Mouse (Mus musculus): Measurements from ENCODE around the gene Inha. TPM values are rescaled to one million over a fixed set of nuclear protein-coding genes. Genes with fewer than 3 reads are reported as not detected.

The Inha gene
- polyA plus RNA-seq (2015; fragmentation: Nextera tagmentation; extraction: Ambion mirVana), result 7.8 and 10.7 TPM in 2 replicates

GRCm38 (mm10) chr1:75507006-75507405 is at the start of gene Inha:
TSS of gene Inha (plus strand) at chr1:75507077.
- Histone ChIP-seq H3K27ac (ENCODE audit: low read length) (peak within 1 kb of the TSS; percentile 98), H3K4me1 (ENCODE audit: insufficient read depth, low read length) (peaks cover 58% of the 10 kb centered on the region), H3K9me3 (ENCODE audit: low read length) (no peaks in the 10 kb centered on the region), H3K4me3 (ENCODE audit: low read length) (peak within 1 kb of the TSS; percentile 67), H3K9ac (replicated peaks; ENCODE audit: low read length) (peak within 1 kb of the TSS; percentile 86), H3K4me2 (replicated peaks; ENCODE audit: low read depth, low read length) (peak within 1 kb of the TSS; percentile 96), H3K27me3 (ENCODE audit: insufficient read depth, low read length) (no peaks in the 10 kb centered on the region), H3K36me3 (ENCODE audit: insufficient read depth, low read length) (peaks cover 13% of the 10 kb centered on the region)
- ATAC-seq (ENCODE audit: low FRiP score, low TSS enrichment), result no peak
- 41% methylated on average over 10 of the region's 10 CpGs for WGBS

GRCm38 (mm10) chr1:75457710-75458024 is 49.2 kb upstream of the Inha start:
- Histone ChIP-seq H3K4me1 (ENCODE audit: insufficient read depth, low read length) (peaks cover 55% of the 10 kb centered on the region), H3K36me3 (ENCODE audit: insufficient read depth, low read length) (no peaks in the 10 kb centered on the region), H3K4me2 (replicated peaks; ENCODE audit: low read depth, low read length) (peak overlapping the region; percentile 60), H3K27ac (ENCODE audit: low read length) (peak overlapping the region; percentile 96), H3K9me3 (ENCODE audit: low read length) (no peaks in the 10 kb centered on the region), H3K9ac (replicated peaks; ENCODE audit: low read length) (peak overlapping the region; percentile 70), H3K4me3 (ENCODE audit: low read length) (peak overlapping the region; percentile 44; the same call in 1 of the 2 replicates), H3K27me3 (ENCODE audit: insufficient read depth, low read length) (0 out of 2 replicates have a peak, but pooled peaks cover 6% of the 10 kb centered on the region)
- WGBS, result 2% methylated on average over 8 of the region's 10 CpGs
- peak; percentile 35 for ATAC-seq (ENCODE audit: low FRiP score, low TSS enrichment)

GRCm38 (mm10) chr1:75458025-75458788 is 48.7 kb upstream of the Inha start:
- Histone ChIP-seq H3K27me3 (ENCODE audit: insufficient read depth, low read length) (0 out of 2 replicates have a peak, but pooled peaks cover 5% of the 10 kb centered on the region), H3K36me3 (ENCODE audit: insufficient read depth, low read length) (no peaks in the 10 kb centered on the region), H3K27ac (ENCODE audit: low read length) (peak overlapping the region; percentile 96), H3K4me1 (ENCODE audit: insufficient read depth, low read length) (peaks cover 57% of the 10 kb centered on the region), H3K9ac (replicated peaks; ENCODE audit: low read length) (peak overlapping the region; percentile 70), H3K9me3 (ENCODE audit: low read length) (no peaks in the 10 kb centered on the region), H3K4me3 (ENCODE audit: low read length) (peak overlapping the region; percentile 44), H3K4me2 (replicated peaks; ENCODE audit: low read depth, low read length) (peak overlapping the region; percentile 60)
- peak; percentile 86 for ATAC-seq (ENCODE audit: low FRiP score, low TSS enrichment)
- WGBS, result under 1% methylated on average over 42 of the region's 42 CpGs

- H3K27me3 ChIP-seq (ENCODE audit: insufficient read depth, low read length), result 0 out of 2 replicates have a peak, but pooled peaks cover 5% of the 10 kb centered on the region
- peaks cover 49% of the 10 kb centered on the region for H3K4me1 ChIP-seq (ENCODE audit: insufficient read depth, low read length)
- 7% methylated on average over 23 of the region's 23 CpGs for WGBS
- ATAC-seq (ENCODE audit: low FRiP score, low TSS enrichment), result peak; percentile 24; the same call in 1 of the 2 replicates
- H3K36me3 ChIP-seq (ENCODE audit: insufficient read depth, low read length), result no peaks in the 10 kb centered on the region
- H3K27ac ChIP-seq (ENCODE audit: low read length), result peak overlapping the region; percentile 96
- H3K4me3 ChIP-seq (ENCODE audit: low read length), result peak overlapping the region; percentile 44
- H3K9me3 ChIP-seq (ENCODE audit: low read length), result no peaks in the 10 kb centered on the region
- H3K9ac ChIP-seq (replicated peaks; ENCODE audit: low read length), result peak overlapping the region; percentile 70
- H3K4me2 ChIP-seq (replicated peaks; ENCODE audit: low read depth, low read length), result peak overlapping the region; percentile 60
Observed at GRCm38 (mm10) chr1:75458789-75459684, 47.8 kb upstream of the Inha start.

- H3K27ac ChIP-seq (ENCODE audit: low read length), result no peak overlapping the region
- H3K4me1 ChIP-seq (ENCODE audit: insufficient read depth, low read length), result peaks cover 40% of the 10 kb centered on the region
- no peaks in the 10 kb centered on the region for H3K36me3 ChIP-seq (ENCODE audit: insufficient read depth, low read length)
- 71% methylated on average over 7 of the region's 7 CpGs for WGBS
- H3K27me3 ChIP-seq (ENCODE audit: insufficient read depth, low read length), result 0 out of 2 replicates have a peak, but pooled peaks cover 8% of the 10 kb centered on the region
- H3K4me2 ChIP-seq (replicated peaks; ENCODE audit: low read depth, low read length), result no peak overlapping the region
- no peaks in the 10 kb centered on the region for H3K9me3 ChIP-seq (ENCODE audit: low read length)
- ATAC-seq (ENCODE audit: low FRiP score, low TSS enrichment), result no peak
- H3K4me3 ChIP-seq (ENCODE audit: low read length), result no peak overlapping the region
- H3K9ac ChIP-seq (replicated peaks; ENCODE audit: low read length), result no peak overlapping the region
Observed at GRCm38 (mm10) chr1:75460297-75460696, 46.6 kb upstream of the Inha start.

- no peak overlapping the region for H3K27ac ChIP-seq (ENCODE audit: low read length)
- H3K4me1 ChIP-seq (ENCODE audit: insufficient read depth, low read length), result peaks cover 29% of the 10 kb centered on the region
- peaks cover 14% of the 10 kb centered on the region for H3K27me3 ChIP-seq (ENCODE audit: insufficient read depth, low read length)
- no peak overlapping the region for H3K4me3 ChIP-seq (ENCODE audit: low read length)
- 67% methylated on average over 1 of the region's 1 CpGs for WGBS
- no peaks in the 10 kb centered on the region for H3K36me3 ChIP-seq (ENCODE audit: insufficient read depth, low read length)
- no peak overlapping the region for H3K9ac ChIP-seq (replicated peaks; ENCODE audit: low read length)
- ATAC-seq (ENCODE audit: low FRiP score, low TSS enrichment), result no peak
- H3K4me2 ChIP-seq (replicated peaks; ENCODE audit: low read depth, low read length), result no peak overlapping the region
- H3K9me3 ChIP-seq (ENCODE audit: low read length), result no peaks in the 10 kb centered on the region
Observed at GRCm38 (mm10) chr1:75462636-75463035, 44.2 kb upstream of the Inha start.

- Histone ChIP-seq H3K36me3 (ENCODE audit: insufficient read depth, low read length) (no peaks in the 10 kb centered on the region), H3K4me1 (ENCODE audit: insufficient read depth, low read length) (peaks cover 18% of the 10 kb centered on the region), H3K9me3 (ENCODE audit: low read length) (no peaks in the 10 kb centered on the region), H3K27me3 (ENCODE audit: insufficient read depth, low read length) (peaks cover 20% of the 10 kb centered on the region), H3K4me3 (ENCODE audit: low read length) (no peak overlapping the region), H3K4me2 (replicated peaks; ENCODE audit: low read depth, low read length) (no peak overlapping the region), H3K9ac (replicated peaks; ENCODE audit: low read length) (no peak overlapping the region), H3K27ac (ENCODE audit: low read length) (no peak overlapping the region)
- ATAC-seq (ENCODE audit: low FRiP score, low TSS enrichment), result no peak
- 64% methylated on average over 5 of the region's 5 CpGs for WGBS
Observed at GRCm38 (mm10) chr1:75463652-75464204, 43.1 kb upstream of the Inha start.

GRCm38 (mm10) chr1:75467215-75467927 is 39.5 kb upstream of the Inha start:
- 7% methylated on average over 14 of the region's 14 CpGs for WGBS
- Histone ChIP-seq H3K27me3 (ENCODE audit: insufficient read depth, low read length) (peaks cover 31% of the 10 kb centered on the region), H3K36me3 (ENCODE audit: insufficient read depth, low read length) (0 out of 2 replicates have a peak, but pooled peaks cover 2% of the 10 kb centered on the region)

GRCm38 (mm10) chr1:75469287-75469825 is 37.5 kb upstream of the Inha start:
- no peak overlapping the region for H3K9ac ChIP-seq (replicated peaks; ENCODE audit: low read length)
- 87% methylated on average over 17 of the region's 17 CpGs for WGBS
- no peak overlapping the region for H3K4me3 ChIP-seq (ENCODE audit: low read length)
- H3K36me3 ChIP-seq (ENCODE audit: insufficient read depth, low read length), result peaks cover 10% of the 10 kb centered on the region; the same call in 1 of the 2 replicates
- ATAC-seq (ENCODE audit: low FRiP score, low TSS enrichment), result no peak
- H3K27ac ChIP-seq (ENCODE audit: low read length), result no peak overlapping the region
- no peak overlapping the region for H3K4me2 ChIP-seq (replicated peaks; ENCODE audit: low read depth, low read length)
- peaks cover 5% of the 10 kb centered on the region; the same call in 1 of the 2 replicates for H3K4me1 ChIP-seq (ENCODE audit: insufficient read depth, low read length)
- H3K9me3 ChIP-seq (ENCODE audit: low read length), result no peaks in the 10 kb centered on the region
- peaks cover 28% of the 10 kb centered on the region for H3K27me3 ChIP-seq (ENCODE audit: insufficient read depth, low read length)

More at GRCm38 (mm10) chr1:75467215-75467927, 39.5 kb upstream of the Inha start:
- no peaks in the 10 kb centered on the region for H3K9me3 ChIP-seq (ENCODE audit: low read length)
- H3K4me2 ChIP-seq (replicated peaks; ENCODE audit: low read depth, low read length), result no peak overlapping the region
- no peak overlapping the region for H3K27ac ChIP-seq (ENCODE audit: low read length)
- H3K4me1 ChIP-seq (ENCODE audit: insufficient read depth, low read length), result peaks cover 10% of the 10 kb centered on the region; the same call in 1 of the 2 replicates
- H3K4me3 ChIP-seq (ENCODE audit: low read length), result no peak overlapping the region
- peak overlapping the region; percentile 19; the same call in 1 of the 2 replicates for H3K9ac ChIP-seq (replicated peaks; ENCODE audit: low read length)
- ATAC-seq (ENCODE audit: low FRiP score, low TSS enrichment), result peak; percentile 79; the same call in 1 of the 2 replicates
